Mouse (Mus musculus) myocyte (in vitro differentiated cells): Measurements from ENCODE around the gene Srsf2. TPM values are rescaled to one million over a fixed set of nuclear protein-coding genes. Genes with fewer than 3 reads are reported as not detected.

Experiments
- H3K27me3 ChIP-seq: one replicate; pipeline ENCODE4 v1.6.1; 2011; ENCODE audit not compliant: control insufficient read depth, insufficient read depth, insufficient read length
- H3K36me3 ChIP-seq: one replicate; pipeline ENCODE4 v1.6.1; 2011; ENCODE audit not compliant: control insufficient read depth, insufficient read depth
- H3K4me2 ChIP-seq: one replicate; pipeline ENCODE4 v1.6.1; 2011; ENCODE audit warnings: low read depth, control low read depth
- H3K4me3 ChIP-seq: one replicate; pipeline ENCODE4 v1.5.1; 2011; ENCODE audit warnings: mild to moderate bottlenecking, control low read depth, moderate library complexity
- H3K79me2 ChIP-seq: one replicate; pipeline ENCODE4 v1.6.1; 2011; ENCODE audit not compliant: control insufficient read depth, insufficient read depth
- H3ac ChIP-seq: one replicate; pipeline ENCODE4 v1.6.1; 2011; ENCODE audit not compliant: control insufficient read depth, insufficient read length
- CEBPB ChIP-seq: IDR thresholded peaks from 2 replicates; pipeline ENCODE4 v1.6.1; 2011; ENCODE audit warnings: mild to moderate bottlenecking, moderate library complexity; ENCODE audit not compliant: poor library complexity, insufficient read depth, severe bottlenecking
- E2F4 ChIP-seq: IDR thresholded peaks from one replicate; pipeline ENCODE4 v1.6.1; 2011; ENCODE audit warnings: mild to moderate bottlenecking, control low read depth, moderate library complexity; ENCODE audit not compliant: insufficient read depth
- MAX ChIP-seq: IDR thresholded peaks from one replicate; pipeline ENCODE4 v1.6.1; 2011; ENCODE audit warnings: low read depth, mild to moderate bottlenecking, control low read depth
- MYOD1 ChIP-seq, 3 experiments: IDR thresholded peaks; one replicate each; pipeline ENCODE4 v1.6.1; 2011; ENCODE audit warnings: control low read depth in 2 of 3, low read depth in 2 of 3, mild to moderate bottlenecking in 2 of 3, moderate library complexity in 1 of 3; ENCODE audit not compliant: insufficient read length in 2 of 3, control insufficient read depth in 1 of 3
- MYOG ChIP-seq, 3 experiments: IDR thresholded peaks; one replicate each; pipeline ENCODE4 v1.6.1; 2011; ENCODE audit warnings: control low read depth in 2 of 3, low read depth in 2 of 3, mild to moderate bottlenecking in 2 of 3; ENCODE audit not compliant: insufficient read length in 2 of 3, control insufficient read depth in 1 of 3, insufficient read depth in 1 of 3
- POLR2A ChIP-seq: IDR thresholded peaks from one replicate; pipeline ENCODE4 v1.6.1; 2011; ENCODE audit warnings: low read depth, mild to moderate bottlenecking, control low read depth, moderate library complexity; ENCODE audit not compliant: insufficient read length
- POLR2AphosphoS2 ChIP-seq: IDR thresholded peaks from one replicate; pipeline ENCODE4 v1.6.1; 2011; ENCODE audit warnings: low read depth, control low read depth; ENCODE audit not compliant: insufficient read length
- REST ChIP-seq: IDR thresholded peaks from one replicate; pipeline ENCODE4 v1.6.1; 2011; ENCODE audit warnings: mild to moderate bottlenecking, control low read depth, moderate library complexity; ENCODE audit not compliant: insufficient read depth, insufficient read length
- SRF ChIP-seq: IDR thresholded peaks from one replicate; pipeline ENCODE4 v1.6.1; 2011; ENCODE audit warnings: low read depth; ENCODE audit not compliant: control insufficient read depth, insufficient read length
- TCF12 ChIP-seq: IDR thresholded peaks from one replicate; pipeline ENCODE4 v1.6.1; 2011; ENCODE audit warnings: mild to moderate bottlenecking, control low read depth; ENCODE audit not compliant: poor library complexity, insufficient read depth, severe bottlenecking
- TCF3 ChIP-seq: IDR thresholded peaks from one replicate; pipeline ENCODE4 v1.6.1; 2011; ENCODE audit warnings: low read depth, control low read depth; ENCODE audit not compliant: insufficient read length
- USF1 ChIP-seq: IDR thresholded peaks from one replicate; pipeline ENCODE4 v1.6.1; 2011; ENCODE audit warnings: low read depth, mild to moderate bottlenecking, control low read depth, moderate library complexity
- polyA plus RNA-seq: library from polyadenylated mRNA; unstranded; fragments of >200 nt; fragmentation: generic; extraction: Trizol; gene quantifications from one replicate; pipeline ENCODE4 v1.2.1, GENCODE M21; 2012; ENCODE audit warnings: missing spikeins

Srsf2 gene
- polyA plus RNA-seq, 1 experiment, result 145 TPM

DNA sequence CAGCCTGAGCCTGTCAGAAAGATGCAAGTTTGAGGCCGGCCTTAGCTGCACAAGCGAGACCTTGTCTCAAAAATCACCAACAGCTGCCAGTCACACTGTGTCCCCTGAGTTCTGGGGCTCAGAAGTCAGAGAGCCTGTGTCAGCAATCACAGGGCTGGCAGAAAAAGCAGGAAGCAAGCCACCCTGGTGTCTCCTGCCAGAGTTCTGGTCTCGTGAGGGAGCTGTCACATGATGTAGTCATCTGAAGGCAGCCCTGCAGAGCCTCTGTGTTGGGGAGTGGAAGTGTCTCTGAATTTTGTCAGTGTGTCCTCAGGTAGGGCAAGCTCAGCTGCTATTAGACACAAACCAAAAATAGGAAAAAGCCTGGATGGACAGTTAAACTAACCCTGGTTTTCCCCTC, 15.2 kb upstream of the Srsf2 start:
- H3K4me2 ChIP-seq, result no peak overlapping the region
- TF ChIP-seq TCF3 (no peak), MAX (no peak), POLR2A (no peak), USF1 (no peak), CEBPB (no peak), TCF12 (no peak), SRF (no peak), REST (no peak), MYOG (IDR thresholded peaks at IDR 0.05; ENCODE audit: control insufficient read depth in 1 of 3, insufficient read depth in 1 of 3, insufficient read length in 2 of 3, low read depth in 2 of 3) (no peak), E2F4 (no peak), POLR2AphosphoS2 (no peak), MYOD1 (IDR thresholded peaks at IDR 0.05; ENCODE audit: control insufficient read depth in 1 of 3, insufficient read length in 2 of 3, low read depth in 2 of 3) (no peak)
- no peaks in the 10 kb centered on the region for H3K79me2 ChIP-seq
- no peak overlapping the region for H3K4me3 ChIP-seq
- no peak overlapping the region for H3ac ChIP-seq
- no peaks in the 10 kb centered on the region for H3K27me3 ChIP-seq
- peaks cover 7% of the 10 kb centered on the region for H3K36me3 ChIP-seq

DNA sequence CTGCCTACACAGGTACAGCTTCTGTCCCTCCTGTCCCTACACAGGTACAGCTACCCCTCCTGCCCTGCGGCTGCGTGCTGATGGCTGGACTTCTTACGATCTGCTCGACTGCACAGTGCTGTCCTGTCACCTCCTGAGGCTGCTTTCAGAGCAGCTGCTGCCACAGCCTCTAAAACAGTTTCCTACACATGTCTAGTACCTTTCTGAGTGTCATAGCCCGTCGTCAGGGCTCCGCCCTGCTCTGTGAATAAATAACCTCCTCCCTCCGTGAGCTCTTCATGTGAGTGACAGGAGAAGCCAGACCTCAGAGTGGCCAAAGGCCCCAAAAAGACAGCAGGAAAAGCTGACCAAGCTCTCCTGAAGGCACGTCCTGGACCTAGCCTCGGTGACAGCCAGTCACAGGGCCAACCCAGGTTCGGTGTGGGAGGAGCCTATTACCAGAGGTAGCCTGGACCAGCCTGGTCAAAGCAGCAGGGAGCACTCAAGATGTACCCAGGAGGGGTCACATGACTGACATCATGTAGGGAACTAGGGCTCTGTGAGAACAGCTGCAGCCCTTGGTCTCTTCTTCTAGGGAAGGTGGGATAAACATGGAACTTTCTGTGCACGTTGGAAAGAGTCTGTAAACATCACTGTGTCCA, 13.2 kb upstream of the Srsf2 start:
- peaks cover 11% of the 10 kb centered on the region for H3K36me3 ChIP-seq
- no peak overlapping the region for H3K4me2 ChIP-seq
- H3K4me3 ChIP-seq, result no peak overlapping the region
- no peaks in the 10 kb centered on the region for H3K27me3 ChIP-seq
- no peaks in the 10 kb centered on the region for H3K79me2 ChIP-seq
- no peak for TF ChIP-seq E2F4
- no peak for TF ChIP-seq POLR2A
- TF ChIP-seq MAX, result no peak
- no peak for TF ChIP-seq MYOD1 (IDR thresholded peaks at IDR 0.05; ENCODE audit: control insufficient read depth in 1 of 3, insufficient read length in 2 of 3, low read depth in 2 of 3)
- H3ac ChIP-seq, result no peak overlapping the region

GRCm38 (mm10) chr11:116864444-116864843, 11.6 kb upstream of the Srsf2 start:
- no peaks in the 10 kb centered on the region for H3K79me2 ChIP-seq
- no peak overlapping the region for H3ac ChIP-seq
- no peak overlapping the region for H3K4me3 ChIP-seq
- H3K36me3 ChIP-seq, result peaks cover 25% of the 10 kb centered on the region
- H3K4me2 ChIP-seq, result no peak overlapping the region
- H3K27me3 ChIP-seq, result no peaks in the 10 kb centered on the region
- TF ChIP-seq CEBPB (no peak), TCF12 (no peak), E2F4 (no peak), MYOD1 (IDR thresholded peaks at IDR 0.05; ENCODE audit: control insufficient read depth in 1 of 3, insufficient read length in 2 of 3, low read depth in 2 of 3) (no peak), POLR2AphosphoS2 (no peak), POLR2A (no peak), USF1 (no peak), TCF3 (no peak), REST (no peak), MAX (no peak), MYOG (IDR thresholded peaks at IDR 0.05; ENCODE audit: control insufficient read depth in 1 of 3, insufficient read depth in 1 of 3, insufficient read length in 2 of 3, low read depth in 2 of 3) (no peak), SRF (no peak)

DNA sequence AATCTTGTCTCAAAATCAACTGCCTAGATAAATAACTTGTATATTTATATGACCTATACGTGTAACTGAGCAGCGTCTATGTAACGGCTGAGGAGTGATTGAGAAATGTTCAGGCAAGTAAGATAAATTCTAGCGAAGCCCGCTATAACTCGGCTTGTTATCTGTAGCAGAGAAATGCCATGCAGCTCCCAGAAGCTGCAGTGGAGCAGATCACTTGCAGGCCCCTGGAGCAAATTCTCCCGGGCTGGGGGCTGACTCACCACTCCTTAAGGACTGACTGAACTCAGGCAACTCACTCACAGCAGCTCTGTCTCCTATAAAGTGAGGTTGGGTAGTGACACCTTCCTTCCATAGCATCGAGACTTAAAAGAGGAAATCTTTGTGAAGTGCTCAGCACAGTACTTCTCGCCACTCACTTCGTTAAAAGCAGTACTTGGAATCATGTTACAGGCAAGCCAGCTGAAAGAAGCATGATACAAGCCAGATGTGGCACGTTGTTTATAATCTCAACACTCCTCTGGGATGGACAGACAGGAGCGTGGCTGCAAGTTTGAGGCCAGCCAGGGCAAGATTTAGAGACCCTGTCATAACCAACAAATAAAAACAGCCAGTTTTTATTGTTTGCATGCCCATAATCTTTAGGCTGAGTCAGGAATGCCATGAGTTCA, 4.4 kb upstream of the Srsf2 start:
- Histone ChIP-seq H3K27me3 (no peaks in the 10 kb centered on the region), H3K79me2 (peaks cover 31% of the 10 kb centered on the region), H3K4me2 (no peak overlapping the region), H3K36me3 (peaks cover 36% of the 10 kb centered on the region), H3ac (no peak overlapping the region), H3K4me3 (no peak overlapping the region)
- no peak for TF ChIP-seq MYOG (IDR thresholded peaks at IDR 0.05; ENCODE audit: control insufficient read depth in 1 of 3, insufficient read depth in 1 of 3, insufficient read length in 2 of 3, low read depth in 2 of 3)
- no peak for TF ChIP-seq POLR2A
- TF ChIP-seq TCF12, result no peak
- no peak for TF ChIP-seq TCF3
- no peak for TF ChIP-seq E2F4
- no peak for TF ChIP-seq USF1
- no peak for TF ChIP-seq MYOD1 (IDR thresholded peaks at IDR 0.05; ENCODE audit: control insufficient read depth in 1 of 3, insufficient read length in 2 of 3, low read depth in 2 of 3)
- no peak for TF ChIP-seq SRF
- TF ChIP-seq REST, result no peak
- no peak for TF ChIP-seq MAX
- no peak for TF ChIP-seq POLR2AphosphoS2
- no peak for TF ChIP-seq CEBPB
